Mouse (Mus musculus) common myeloid progenitor, adult 5-6 weeks (primary cell): Measurements from ENCODE around the gene Rnf40. TPM values are rescaled to one million over a fixed set of nuclear protein-coding genes. Genes with fewer than 3 reads are reported as not detected.
"Not testable (repeated sequence)": the region's sequence is repeated elsewhere in the genome, so short reads cannot be mapped to it uniquely, and the experiment has no call there.

Experiments
- ATAC-seq: replicated peaks from 2 replicates; pipeline ENCODE4 v1.8.0; 2016; ENCODE audit warnings: low read depth, mild to moderate bottlenecking, moderate TSS enrichment, inconsistent platforms; ENCODE audit not compliant: poor library complexity, severe bottlenecking
- total RNA-seq: library from RNA; stranded (forward); fragments of 200-1000, 187-1606 nt; gene quantifications from 2 replicates; pipeline ENCODE4 v1.2.3, GENCODE M21; 2017

Gene Rnf40
- total RNA-seq, 1 experiment from 2014 or later: 55.9 TPM

GRCm38 (mm10) chr7:127600612-127601011 lies 12.0 kb downstream of the Rnf40 start:
- no peak for ATAC-seq

GRCm38 (mm10) chr7:127601735-127602134 lies 13.2 kb downstream of the Rnf40 start:
- no peak for ATAC-seq

GRCm38 (mm10) chr7:127602903-127603302 lies 14.3 kb downstream of the Rnf40 start:
- no peak for ATAC-seq

- 0 out of 2 replicates have a peak, but pooled peaks have one; percentile 19 for ATAC-seq
These were observed 15.7 kb downstream of the Rnf40 start for GRCm38 (mm10) chr7:127604256-127604655.

GRCm38 (mm10) chr7:127607150-127607549 lies 18.6 kb downstream of the Rnf40 start:
- no peak for ATAC-seq

- ATAC-seq: no peak
These were observed 22.4 kb downstream of the Rnf40 start for GRCm38 (mm10) chr7:127611011-127611410.

- no peak for ATAC-seq
These were observed 23.0 kb downstream of the Rnf40 start for GRCm38 (mm10) chr7:127611561-127611960.

GRCm38 (mm10) chr7:127613501-127613900 lies 24.9 kb downstream of the Rnf40 start:
- ATAC-seq: no peak

GRCm38 (mm10) chr7:127614091-127614490 lies 25.5 kb downstream of the Rnf40 start:
- ATAC-seq: no peak

GRCm38 (mm10) chr7:127614511-127614890 lies 25.9 kb downstream of the Rnf40 start:
- peak; percentile 31 for ATAC-seq

- ATAC-seq: peak; percentile 70
These were observed 26.6 kb downstream of the Rnf40 start, which contains the start of gene Zfp629 for GRCm38 (mm10) chr7:127614891-127615843. Gene Zfp629 (minus strand): TSS chr7:127615797.

GRCm38 (mm10) chr7:127616336-127616735 lies 27.8 kb downstream of the Rnf40 start:
- no peak for ATAC-seq

- ATAC-seq: no peak
These were observed 28.3 kb downstream of the Rnf40 start for GRCm38 (mm10) chr7:127616881-127617280.

- no peak for ATAC-seq
These were observed 29.4 kb downstream of the Rnf40 start for GRCm38 (mm10) chr7:127617962-127618361.

- not testable (repeated sequence) for ATAC-seq
These were observed 29.8 kb downstream of the Rnf40 start for GRCm38 (mm10) chr7:127618402-127618801.

GRCm38 (mm10) chr7:127626039-127626438 lies 37.5 kb downstream of the Rnf40 start:
- no peak for ATAC-seq

- ATAC-seq: peak; percentile 58
These were observed 37.9 kb downstream of the Rnf40 start for GRCm38 (mm10) chr7:127626471-127626870.

GRCm38 (mm10) chr7:127628646-127629045 lies 40.1 kb downstream of the Rnf40 start:
- no peak for ATAC-seq

GRCm38 (mm10) chr7:127631416-127631815 lies 42.8 kb downstream of the Rnf40 start:
- no peak for ATAC-seq

- ATAC-seq: peak; percentile 65
These were observed 48.4 kb downstream of the Rnf40 start for GRCm38 (mm10) chr7:127636963-127637362.

GRCm38 (mm10) chr7:127641260-127641659 lies 52.7 kb downstream of the Rnf40 start:
- no peak for ATAC-seq

GRCm38 (mm10) chr7:127642254-127642653 lies 53.7 kb downstream of the Rnf40 start:
- ATAC-seq: no peak
